Mouse (Mus musculus) splenic B cell, adult 2 months (primary cell): ENCODE data around the gene Adcy9.

Experiments
- DNase-seq: peaks from one replicate; pipeline ENCODE4 v3.0.0-alpha.2; 2011; ENCODE audit warnings: low read depth, low spot score
- H3K27me3 ChIP-seq: 2 replicates; pipeline ENCODE4 v1.6.1; 2012; ENCODE audit warnings: mild to moderate bottlenecking, low read length, moderate library complexity, mixed read lengths; ENCODE audit not compliant: control insufficient read depth, poor library complexity, insufficient read depth, severe bottlenecking
- H3K36me3 ChIP-seq: 2 replicates; pipeline ENCODE4 v1.6.1; 2012; ENCODE audit warnings: mild to moderate bottlenecking, low read length, moderate library complexity, mixed read lengths; ENCODE audit not compliant: control insufficient read depth, poor library complexity, insufficient read depth, severe bottlenecking

Gene Adcy9

GRCm38 (mm10) chr16:4337269-4337668 lies 83.0 kb downstream of the Adcy9 start:
- no peaks in the 10 kb centered on the region for H3K36me3 ChIP-seq
- H3K27me3 ChIP-seq = no peaks in the 10 kb centered on the region
- DNase-seq = no peak

- DNase-seq = no peak
- H3K27me3 ChIP-seq = no peaks in the 10 kb centered on the region
These were observed 86.5 kb downstream of the Adcy9 start for GRCm38 (mm10) chr16:4333788-4334187.

GRCm38 (mm10) chr16:4333371-4333770 lies 86.9 kb downstream of the Adcy9 start:
- H3K36me3 ChIP-seq = no peaks in the 10 kb centered on the region
- DNase-seq = no peak

More at GRCm38 (mm10) chr16:4333788-4334187, 86.5 kb downstream of the Adcy9 start:
- H3K36me3 ChIP-seq = no peaks in the 10 kb centered on the region

GRCm38 (mm10) chr16:4327081-4327480 lies 93.2 kb downstream of the Adcy9 start:
- H3K27me3 ChIP-seq = no peaks in the 10 kb centered on the region
- DNase-seq = no peak
- H3K36me3 ChIP-seq = no peaks in the 10 kb centered on the region

More at GRCm38 (mm10) chr16:4333371-4333770, 86.9 kb downstream of the Adcy9 start:
- no peaks in the 10 kb centered on the region for H3K27me3 ChIP-seq

GRCm38 (mm10) chr16:4325801-4326200 lies 94.5 kb downstream of the Adcy9 start:
- DNase-seq = no peak
- Histone ChIP-seq H3K27me3 (no peaks in the 10 kb centered on the region), H3K36me3 (no peaks in the 10 kb centered on the region)

- no peaks in the 10 kb centered on the region for H3K27me3 ChIP-seq
- H3K36me3 ChIP-seq = no peaks in the 10 kb centered on the region
- DNase-seq = no peak
These were observed 95.3 kb downstream of the Adcy9 start for GRCm38 (mm10) chr16:4324967-4325366.

- no peaks in the 10 kb centered on the region for H3K27me3 ChIP-seq
- no peaks in the 10 kb centered on the region for H3K36me3 ChIP-seq
- DNase-seq = no peak
These were observed 99.4 kb downstream of the Adcy9 start for GRCm38 (mm10) chr16:4320856-4321255.

GRCm38 (mm10) chr16:4318001-4318526 lies 102.2 kb downstream of the Adcy9 start:
- Histone ChIP-seq H3K36me3 (no peaks in the 10 kb centered on the region), H3K27me3 (no peaks in the 10 kb centered on the region)
- no peak for DNase-seq

- DNase-seq = peak; percentile 87
- no peaks in the 10 kb centered on the region for H3K27me3 ChIP-seq
- no peaks in the 10 kb centered on the region for H3K36me3 ChIP-seq
These were observed 104.2 kb downstream of the Adcy9 start for GRCm38 (mm10) chr16:4316094-4316474.

GRCm38 (mm10) chr16:4315352-4316093 lies 104.8 kb downstream of the Adcy9 start:
- Histone ChIP-seq H3K36me3 (no peaks in the 10 kb centered on the region), H3K27me3 (no peaks in the 10 kb centered on the region)
- DNase-seq = no peak

GRCm38 (mm10) chr16:4314891-4315290 lies 105.4 kb downstream of the Adcy9 start:
- no peak for DNase-seq
- H3K36me3 ChIP-seq = no peaks in the 10 kb centered on the region
- no peaks in the 10 kb centered on the region for H3K27me3 ChIP-seq

- no peak for DNase-seq
These were observed 108.3 kb downstream of the Adcy9 start for GRCm38 (mm10) chr16:4312018-4312417.

GRCm38 (mm10) chr16:4311608-4312007 lies 108.7 kb downstream of the Adcy9 start:
- no peaks in the 10 kb centered on the region for H3K36me3 ChIP-seq
- DNase-seq = no peak

More at GRCm38 (mm10) chr16:4312018-4312417, 108.3 kb downstream of the Adcy9 start:
- no peaks in the 10 kb centered on the region for H3K27me3 ChIP-seq
- H3K36me3 ChIP-seq = no peaks in the 10 kb centered on the region

GRCm38 (mm10) chr16:4307795-4308194 lies 112.5 kb downstream of the Adcy9 start:
- no peaks in the 10 kb centered on the region for H3K36me3 ChIP-seq
- no peaks in the 10 kb centered on the region for H3K27me3 ChIP-seq
- DNase-seq = no peak

More at GRCm38 (mm10) chr16:4311608-4312007, 108.7 kb downstream of the Adcy9 start:
- no peaks in the 10 kb centered on the region for H3K27me3 ChIP-seq

GRCm38 (mm10) chr16:4304176-4304922 lies 115.9 kb downstream of the Adcy9 start:
- peak; percentile 30 for DNase-seq
- H3K36me3 ChIP-seq = no peaks in the 10 kb centered on the region
- H3K27me3 ChIP-seq = no peaks in the 10 kb centered on the region
